Mouse (Mus musculus) liver, embryonic 13.5 days (tissue): ENCODE data around the gene 1700001O22Rik. TPM values are rescaled to one million over a fixed set of nuclear protein-coding genes. Genes with fewer than 3 reads are reported as not detected.

ENCODE experiments used
- ATAC-seq: fragments of 200-750 bp; cut with Nextera tagmentation; 2 replicates; pipeline ENCODE4 v1.8.0; 2017; ENCODE audit warnings: low read depth, mild to moderate bottlenecking, moderate number of reproducible peaks, moderate library complexity
- DNase-seq: peaks from one replicate; pipeline ENCODE4 v3.0.0; 2022
- H3K27ac ChIP-seq: fragments of 300-500 bp; sonication (generic); 2 replicates; pipeline ENCODE4 v1.5.1; 2015; ENCODE audit warnings: moderate library complexity, mild to moderate bottlenecking, inconsistent platforms
- H3K27me3 ChIP-seq: fragments of 300-500 bp; sonication (generic); 2 replicates; pipeline ENCODE4 v1.6.1; 2015; ENCODE audit warnings: mild to moderate bottlenecking, inconsistent platforms
- H3K36me3 ChIP-seq: fragments of 300-500 bp; sonication (generic); 2 replicates; pipeline ENCODE4 v1.6.1; 2015; ENCODE audit warnings: mild to moderate bottlenecking, inconsistent platforms
- H3K4me1 ChIP-seq: fragments of 300-500 bp; sonication (generic); replicated peaks from 2 replicates; pipeline ENCODE4 v1.6.1; 2015; ENCODE audit warnings: inconsistent platforms
- H3K4me2 ChIP-seq: fragments of 300-500 bp; sonication (generic); 2 replicates; pipeline ENCODE4 v1.6.1; 2015; ENCODE audit warnings: inconsistent platforms, mild to moderate bottlenecking, moderate library complexity
- H3K4me3 ChIP-seq: fragments of 300-500 bp; sonication (generic); replicated peaks from 2 replicates; pipeline ENCODE4 v1.5.1; 2015; ENCODE audit warnings: mild to moderate bottlenecking, inconsistent platforms
- H3K9ac ChIP-seq: fragments of 300-500 bp; sonication (generic); 2 replicates; pipeline ENCODE4 v1.6.1; 2015; ENCODE audit warnings: mild to moderate bottlenecking, inconsistent platforms
- H3K9me3 ChIP-seq: fragments of 300-500 bp; sonication (generic); replicated peaks from 2 replicates; pipeline ENCODE4 v1.6.1; 2016; ENCODE audit warnings: inconsistent platforms
- WGBS: fragments of 180-500 bp; shearing (Covaris S2); methylation state at CpG from one replicate; pipeline ENCODE4 v1.1.7; 2015; ENCODE audit not compliant: insufficient replicate concordance; 5-methylcytosine and 5-hydroxymethylcytosine counted together
- polyA plus RNA-seq: library from polyadenylated mRNA; unstranded; fragments of >200 nt; fragmentation: Nextera tagmentation; extraction: Ambion mirVana; gene quantifications from 2 replicates; pipeline ENCODE4 v1.2.1, GENCODE M21; 2015

The 1700001O22Rik gene
- polyA plus RNA-seq, 1 experiment from 2014 or later = 0.10 TPM

- H3K9me3 ChIP-seq = no peaks in the 10 kb centered on the region
- H3K27me3 ChIP-seq = peaks cover 25% of the 10 kb centered on the region
- no peak overlapping the region for H3K27ac ChIP-seq
- peaks cover 25% of the 10 kb centered on the region for H3K4me1 ChIP-seq
- WGBS = 45% methylated on average over 5 of the region's 5 CpGs
- DNase-seq (no peak), ATAC-seq (no peak)
- no peak overlapping the region for H3K9ac ChIP-seq
- no peaks in the 10 kb centered on the region for H3K36me3 ChIP-seq
- no peak overlapping the region for H3K4me3 ChIP-seq
- no peak overlapping the region for H3K4me2 ChIP-seq
Observed at GRCm38 (mm10) chr2:30833644-30834043, 30.2 kb upstream of the 1700001O22Rik start.

DNA sequence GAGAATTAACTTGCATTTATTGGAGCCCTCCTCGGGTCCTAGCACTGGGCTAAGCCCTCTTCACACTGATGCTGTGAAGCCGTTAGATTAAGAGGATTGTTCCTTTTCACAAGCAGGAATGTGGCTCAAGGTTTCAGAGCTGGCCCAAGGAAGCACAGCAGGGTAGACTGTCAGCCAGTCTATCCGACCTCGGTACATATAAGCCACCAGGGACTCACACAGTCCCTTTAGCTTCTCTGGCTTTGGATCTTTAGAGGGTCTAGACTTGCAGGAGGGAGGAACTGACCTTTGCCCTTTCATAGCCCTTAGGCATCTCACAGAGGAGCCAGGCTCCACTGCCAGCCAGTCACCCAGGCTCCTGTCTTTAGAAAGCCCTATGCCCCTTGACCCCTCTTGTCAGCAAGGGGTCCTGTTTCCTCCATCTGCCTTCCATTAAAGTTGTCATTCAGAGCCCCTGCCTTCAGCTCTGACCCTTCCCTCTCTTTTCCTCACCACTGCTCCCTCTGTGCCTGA lies 26.9 kb upstream of the 1700001O22Rik start, which contains the start of gene Asb6:
Gene Asb6 (minus strand): TSS at position 51 of the 513 bp plus-strand sequence.
- H3K4me2 ChIP-seq = no peak within 1 kb of the TSS
- ATAC-seq = no peak
- peaks cover 16% of the 10 kb centered on the region; the same call in 1 of the 2 replicates for H3K27me3 ChIP-seq
- no peak within 1 kb of the TSS for H3K9ac ChIP-seq
- peaks cover 36% of the 10 kb centered on the region for H3K4me1 ChIP-seq
- no peak for DNase-seq
- H3K27ac ChIP-seq = no peak within 1 kb of the TSS
- H3K36me3 ChIP-seq = peaks cover 17% of the 10 kb centered on the region
- 44% methylated on average over 4 of the region's 4 CpGs for WGBS
- H3K9me3 ChIP-seq = no peaks in the 10 kb centered on the region
- no peak within 1 kb of the TSS for H3K4me3 ChIP-seq

DNA sequence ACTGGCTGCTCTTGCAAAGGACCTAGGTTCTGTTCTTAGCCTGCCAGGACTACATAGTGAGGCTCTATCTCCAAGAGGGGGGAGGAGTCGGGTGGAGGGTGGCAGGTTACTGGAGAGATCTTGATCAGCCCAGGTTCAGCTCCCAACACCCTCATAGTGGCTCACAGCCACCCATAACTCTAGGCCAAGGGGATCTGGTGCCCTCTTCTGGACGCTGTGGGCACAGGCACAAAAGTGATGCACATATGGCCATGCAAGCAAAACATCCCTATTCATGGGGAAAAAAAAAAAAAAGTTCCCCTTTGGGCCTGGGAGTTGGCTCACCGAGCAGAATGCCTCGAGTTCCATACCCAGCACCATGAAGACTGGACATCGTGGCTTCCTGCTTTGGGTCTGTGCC lies 25.9 kb upstream of the 1700001O22Rik start:
- no peak overlapping the region for H3K4me3 ChIP-seq
- WGBS = 10% methylated on average over 5 of the region's 5 CpGs
- no peak overlapping the region for H3K27ac ChIP-seq
- no peak overlapping the region for H3K9ac ChIP-seq
- DNase-seq (peak; percentile 55), ATAC-seq (peak; percentile 13; the same call in 1 of the 2 replicates)
- peaks cover 27% of the 10 kb centered on the region for H3K36me3 ChIP-seq
- peaks cover 10% of the 10 kb centered on the region; the same call in 1 of the 2 replicates for H3K27me3 ChIP-seq
- H3K9me3 ChIP-seq = no peaks in the 10 kb centered on the region
- peaks cover 36% of the 10 kb centered on the region for H3K4me1 ChIP-seq
- no peak overlapping the region for H3K4me2 ChIP-seq

DNA sequence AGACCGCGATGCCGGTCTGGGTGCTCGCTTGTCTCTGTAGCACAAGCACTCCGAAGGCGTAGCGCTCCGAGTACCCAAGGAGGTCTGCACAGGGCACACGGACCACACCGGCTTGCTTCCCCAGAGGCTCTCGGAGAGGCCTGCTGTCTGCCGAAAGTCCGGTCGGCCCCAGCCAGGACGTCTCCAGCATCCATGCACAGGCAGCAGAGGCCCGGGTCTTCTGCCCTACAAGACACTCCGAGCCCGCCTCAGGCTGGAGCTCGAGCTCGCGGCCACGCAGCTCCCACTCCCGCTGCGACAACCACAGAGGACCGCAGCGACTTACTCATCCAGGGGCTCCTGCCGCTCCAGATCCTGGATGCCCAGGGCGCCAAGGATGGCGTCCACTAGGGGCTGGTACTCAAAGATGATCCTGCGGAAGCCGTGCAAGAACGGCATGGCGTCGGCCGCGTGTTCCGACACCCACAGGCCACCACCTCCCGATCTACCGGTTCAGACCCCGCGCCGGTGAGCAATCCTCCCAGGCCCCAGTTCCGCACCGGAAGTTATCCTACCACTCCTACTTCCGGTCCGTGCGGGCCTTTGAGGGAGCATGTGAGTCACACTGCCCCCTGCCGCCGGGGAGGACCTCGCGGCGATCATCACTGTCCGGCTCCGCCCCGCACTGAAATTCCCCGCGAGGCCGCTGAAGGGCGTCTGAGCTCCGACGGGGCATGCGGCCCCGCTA lies 24.5 kb upstream of the 1700001O22Rik start:
- 0 out of 2 replicates have a peak, but pooled peaks cover under 1% of the 10 kb centered on the region for H3K27me3 ChIP-seq
- DNase-seq (peak; percentile 92), ATAC-seq (peak; percentile 82)
- peak overlapping the region; percentile 95 for H3K9ac ChIP-seq
- H3K4me3 ChIP-seq = peak overlapping the region; percentile 94
- H3K9me3 ChIP-seq = no peaks in the 10 kb centered on the region
- peak overlapping the region; percentile 92 for H3K4me2 ChIP-seq
- peak overlapping the region; percentile 96 for H3K27ac ChIP-seq
- H3K36me3 ChIP-seq = peaks cover 41% of the 10 kb centered on the region
- under 1% methylated on average over 63 of the region's 63 CpGs for WGBS
- H3K4me1 ChIP-seq = peaks cover 47% of the 10 kb centered on the region

DNA sequence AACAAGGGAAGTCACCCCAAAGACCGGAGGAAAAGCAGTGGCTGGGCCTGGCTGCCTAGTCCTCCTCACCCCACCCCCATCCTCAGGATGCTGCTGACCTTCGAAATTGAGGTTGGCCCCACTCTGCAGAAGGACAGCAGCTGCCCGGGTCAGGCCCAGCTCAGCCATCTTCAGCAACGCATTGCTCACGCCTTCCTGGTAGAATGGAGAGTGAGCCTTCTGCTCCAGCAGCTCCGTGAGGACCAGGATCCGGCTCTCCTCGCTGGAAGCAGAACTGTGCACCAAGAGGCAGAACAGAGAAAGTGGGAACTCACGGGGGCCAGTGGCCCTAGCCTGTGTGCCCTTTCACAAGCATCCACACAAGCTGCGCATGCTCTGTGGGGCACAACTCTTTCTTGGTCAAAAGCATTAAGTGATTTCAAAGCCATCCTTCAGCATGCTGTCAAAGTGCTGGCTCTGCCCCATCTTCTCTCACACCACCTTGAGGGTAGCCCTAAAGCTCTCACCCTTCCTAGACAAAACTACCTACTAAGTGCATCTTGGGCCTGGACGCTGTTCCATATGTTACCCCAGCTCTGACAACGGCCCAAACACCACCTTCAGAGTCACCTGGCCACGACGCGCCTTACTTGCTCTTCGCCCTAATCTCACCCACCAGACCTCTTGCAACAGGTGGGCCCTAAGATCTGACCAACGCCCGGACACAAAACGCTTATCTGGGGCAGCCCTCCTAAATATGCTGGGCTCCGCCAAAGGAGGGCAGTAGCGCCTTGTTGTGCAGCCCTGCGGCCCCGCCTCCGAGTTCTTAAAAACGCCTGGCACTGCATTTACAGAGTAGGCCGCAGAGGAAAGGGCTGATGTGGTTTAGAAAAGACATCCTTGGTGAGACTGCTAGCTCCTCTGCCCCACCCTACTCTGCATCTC lies 23.6 kb upstream of the 1700001O22Rik start:
- 25% methylated on average over 26 of the region's 26 CpGs for WGBS
- Histone ChIP-seq H3K4me3 (peak overlapping the region; percentile 94), H3K27ac (peak overlapping the region; percentile 96), H3K4me2 (peak overlapping the region; percentile 92), H3K36me3 (peaks cover 49% of the 10 kb centered on the region), H3K9me3 (no peaks in the 10 kb centered on the region), H3K27me3 (no peaks in the 10 kb centered on the region), H3K9ac (peak overlapping the region; percentile 95), H3K4me1 (peaks cover 47% of the 10 kb centered on the region)
- peak; percentile 79 for ATAC-seq
- DNase-seq = peak; percentile 89

- 82% methylated on average over 13 of the region's 13 CpGs for WGBS
- peak overlapping the region; percentile 39; the same call in 1 of the 2 replicates for H3K27ac ChIP-seq
- H3K4me1 ChIP-seq = peaks cover 38% of the 10 kb centered on the region
- DNase-seq = no peak
- no peak for ATAC-seq
- H3K27me3 ChIP-seq = no peaks in the 10 kb centered on the region
- no peak overlapping the region for H3K9ac ChIP-seq
- H3K9me3 ChIP-seq = peaks cover 8% of the 10 kb centered on the region; the same call in 1 of the 2 replicates
- H3K36me3 ChIP-seq = peaks cover 83% of the 10 kb centered on the region
- no peak overlapping the region for H3K4me3 ChIP-seq
- H3K4me2 ChIP-seq = no peak overlapping the region
Observed at GRCm38 (mm10) chr2:30823385-30824153, 20.1 kb upstream of the 1700001O22Rik start.

DNA sequence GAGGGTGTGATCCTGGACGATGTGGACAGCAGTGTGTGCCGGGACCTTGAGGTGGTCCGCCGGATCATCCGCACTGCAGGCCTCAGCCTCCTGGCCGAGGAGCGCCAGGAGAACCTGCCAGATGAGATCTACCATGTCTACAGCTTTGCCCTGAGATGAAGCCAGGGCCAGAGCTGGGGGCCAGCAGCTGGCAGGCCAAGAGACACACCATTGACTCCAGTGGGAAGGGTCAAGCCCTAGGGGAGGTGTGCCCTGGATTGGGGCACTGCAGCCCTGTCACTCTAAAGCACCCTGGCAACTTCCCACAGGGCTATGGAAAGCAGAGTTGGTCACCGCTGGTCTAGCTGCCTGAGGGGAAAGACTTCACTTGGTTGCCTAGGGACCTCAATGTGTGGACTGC lies 19.0 kb upstream of the 1700001O22Rik start:
- peaks cover 33% of the 10 kb centered on the region for H3K4me1 ChIP-seq
- H3K27ac ChIP-seq = no peak overlapping the region
- 89% methylated on average over 8 of the region's 8 CpGs for WGBS

GRCm38 (mm10) chr2:30821073-30821472 lies 17.6 kb upstream of the 1700001O22Rik start:
- H3K4me3 ChIP-seq = no peak overlapping the region
- no peaks in the 10 kb centered on the region for H3K27me3 ChIP-seq
- H3K9ac ChIP-seq = no peak overlapping the region
- H3K4me1 ChIP-seq = peaks cover 19% of the 10 kb centered on the region
- WGBS = 94% methylated on average over 3 of the region's 3 CpGs
- no peak for ATAC-seq
- no peak for DNase-seq
- H3K4me2 ChIP-seq = no peak overlapping the region
- no peak overlapping the region for H3K27ac ChIP-seq
- peaks cover 8% of the 10 kb centered on the region; the same call in 1 of the 2 replicates for H3K9me3 ChIP-seq
- H3K36me3 ChIP-seq = peaks cover 89% of the 10 kb centered on the region

More for the DNA sequence above, 19.0 kb upstream of the 1700001O22Rik start:
- Histone ChIP-seq H3K9me3 (peaks cover 8% of the 10 kb centered on the region; the same call in 1 of the 2 replicates), H3K36me3 (peaks cover 91% of the 10 kb centered on the region), H3K4me2 (no peak overlapping the region), H3K9ac (no peak overlapping the region), H3K4me3 (no peak overlapping the region), H3K27me3 (no peaks in the 10 kb centered on the region)
- no peak for DNase-seq
- no peak for ATAC-seq

GRCm38 (mm10) chr2:30819873-30820272 lies 16.4 kb upstream of the 1700001O22Rik start:
- H3K4me1 ChIP-seq = peaks cover 11% of the 10 kb centered on the region; the same call in 1 of the 2 replicates
- ATAC-seq (no peak), DNase-seq (no peak)
- no peak overlapping the region for H3K4me2 ChIP-seq
- no peaks in the 10 kb centered on the region for H3K27me3 ChIP-seq
- no peak overlapping the region for H3K4me3 ChIP-seq
- H3K9me3 ChIP-seq = peaks cover 8% of the 10 kb centered on the region; the same call in 1 of the 2 replicates
- H3K27ac ChIP-seq = no peak overlapping the region
- 78% methylated on average over 5 of the region's 5 CpGs for WGBS
- H3K9ac ChIP-seq = no peak overlapping the region
- peaks cover 89% of the 10 kb centered on the region for H3K36me3 ChIP-seq

- Histone ChIP-seq H3K27me3 (no peaks in the 10 kb centered on the region), H3K36me3 (peaks cover 87% of the 10 kb centered on the region), H3K27ac (no peak overlapping the region), H3K4me3 (no peak overlapping the region), H3K4me1 (0 out of 2 replicates have a peak, but pooled peaks cover 2% of the 10 kb centered on the region), H3K4me2 (no peak overlapping the region), H3K9ac (no peak overlapping the region), H3K9me3 (peaks cover 8% of the 10 kb centered on the region; the same call in 1 of the 2 replicates)
- ATAC-seq (no peak), DNase-seq (no peak)
- WGBS = 83% methylated on average over 1 of the region's 1 CpGs
Observed at GRCm38 (mm10) chr2:30816383-30816782, 12.9 kb upstream of the 1700001O22Rik start.
